Mouse (Mus musculus) ES-E14 (cell line): Measurements from ENCODE around the gene Sema3c.

Experiments
- CHD2 ChIP-seq: IDR thresholded peaks from 2 replicates; pipeline ENCODE4 v1.6.1; 2014; ENCODE audit warnings: mild to moderate bottlenecking, low read depth, low read length, inconsistent platforms
- ZNF384 ChIP-seq: IDR thresholded peaks from 2 replicates; pipeline ENCODE4 v1.6.1; 2012; ENCODE audit warnings: low read depth, low read length, inconsistent platforms

GRCm38 (mm10) chr5:17748293-17748692 is 174.2 kb downstream of the Sema3c start:
- TF ChIP-seq CHD2 (no peak), ZNF384 (no peak)
